Mouse (Mus musculus) embryonic facial prominence, embryonic 11.5 days (tissue): Measurements from ENCODE around the gene Atad3a. TPM values are rescaled to one million over a fixed set of nuclear protein-coding genes. Genes with fewer than 3 reads are reported as not detected.
"Not testable (repeated sequence)": the region's sequence is repeated elsewhere in the genome, so short reads cannot be mapped to it uniquely, and the experiment has no call there.

Experiments used
- ATAC-seq: fragments of 200-750 bp; cut with Nextera tagmentation; replicated peaks from 2 replicates; pipeline ENCODE4 v1.8.0; 2017; ENCODE audit warnings: low read depth; ENCODE audit not compliant: insufficient number of reproducible peaks, low FRiP score, low TSS enrichment
- DNase-seq: peaks from one replicate; pipeline ENCODE4 v3.0.0-alpha.2; 2015; ENCODE audit warnings: low spot score
- H3K27ac ChIP-seq: fragments of 300-500 bp; sonication (generic); replicated peaks from 2 replicates; pipeline ENCODE4 v1.5.1; 2014; ENCODE audit warnings: mild to moderate bottlenecking, low read depth, low read length, control low read depth
- H3K27me3 ChIP-seq: fragments of 300-500 bp; sonication (generic); 2 replicates; pipeline ENCODE4 v1.6.1; 2014; ENCODE audit warnings: mild to moderate bottlenecking, low read length, moderate library complexity, mixed read lengths; ENCODE audit not compliant: control insufficient read depth, insufficient read depth
- H3K36me3 ChIP-seq: fragments of 300-500 bp; sonication (generic); replicated peaks from 2 replicates; pipeline ENCODE4 v1.6.1; 2014; ENCODE audit warnings: low read depth, mild to moderate bottlenecking, low read length, moderate library complexity, mixed read lengths; ENCODE audit not compliant: control insufficient read depth, insufficient read depth
- H3K4me1 ChIP-seq: fragments of 300-500 bp; sonication (generic); 2 replicates; pipeline ENCODE4 v1.6.1; 2014; ENCODE audit warnings: low read length, mixed read lengths; ENCODE audit not compliant: control insufficient read depth, insufficient read depth
- H3K4me2 ChIP-seq: fragments of 300-500 bp; sonication (generic); 2 replicates; pipeline ENCODE4 v1.6.1; 2014; ENCODE audit warnings: low read depth, mild to moderate bottlenecking, control low read depth, low read length, moderate library complexity
- H3K4me3 ChIP-seq: fragments of 300-500 bp; sonication (generic); 2 replicates; pipeline ENCODE4 v1.5.1; 2014; ENCODE audit warnings: low read depth, low read length, control low read depth
- H3K9ac ChIP-seq: fragments of 300-500 bp; sonication (generic); replicated peaks from 2 replicates; pipeline ENCODE4 v1.6.1; 2014; ENCODE audit warnings: mild to moderate bottlenecking, control low read depth, low read length
- H3K9me3 ChIP-seq: fragments of 300-500 bp; sonication (generic); replicated peaks from 2 replicates; pipeline ENCODE4 v1.6.1; 2016; ENCODE audit warnings: mild to moderate bottlenecking, low read length, inconsistent platforms, mixed read lengths; ENCODE audit not compliant: control insufficient read depth
- WGBS: fragments of 180-500 bp; shearing (Covaris S2); extraction: QIAGEN DNeasy Blood & Tissue Kit; methylation state at CpG from one replicate; pipeline ENCODE4 v1.1.7; 2014; 5-methylcytosine and 5-hydroxymethylcytosine counted together
- polyA plus RNA-seq: library from polyadenylated mRNA; unstranded; fragments of >200 nt; fragmentation: Nextera tagmentation; extraction: Ambion mirVana; gene quantifications from 2 replicates; pipeline ENCODE4 v1.2.1, GENCODE M21; 2014

The Atad3a gene
- polyA plus RNA-seq, 1 experiment from 2014 or later = 79.0 TPM

- Histone ChIP-seq H3K36me3 (no peaks in the 10 kb centered on the region), H3K4me2 (no peak overlapping the region), H3K27me3 (no peaks in the 10 kb centered on the region), H3K27ac (no peak overlapping the region), H3K4me3 (no peak overlapping the region), H3K4me1 (no peaks in the 10 kb centered on the region), H3K9me3 (no peaks in the 10 kb centered on the region), H3K9ac (no peak overlapping the region)
- whole genome bisulfite sequencing = 68% methylated on average over 3 of the region's 3 CpGs
- ATAC-seq (no peak), DNase-seq (no peak)
These were observed 29.8 kb upstream of the Atad3a start for GRCm38 (mm10) chr4:155790650-155791161.

GRCm38 (mm10) chr4:155790021-155790489 is 29.2 kb upstream of the Atad3a start, which contains the start of gene Ankrd65:
Ankrd65 (plus strand) TSS chr4:155790439.
- Histone ChIP-seq H3K9ac (no peak within 1 kb of the TSS), H3K27me3 (no peaks in the 10 kb centered on the region), H3K27ac (no peak within 1 kb of the TSS), H3K4me2 (no peak within 1 kb of the TSS), H3K36me3 (no peaks in the 10 kb centered on the region), H3K9me3 (no peaks in the 10 kb centered on the region), H3K4me3 (no peak within 1 kb of the TSS), H3K4me1 (no peaks in the 10 kb centered on the region)
- DNase-seq (no peak), ATAC-seq (no peak)
- 75% methylated on average over 3 of the region's 3 CpGs for WGBS

GRCm38 (mm10) chr4:155788833-155789232 is 27.9 kb upstream of the Atad3a start:
- not testable (repeated sequence) for H3K36me3 ChIP-seq

GRCm38 (mm10) chr4:155788300-155788699 is 27.4 kb upstream of the Atad3a start:
- Histone ChIP-seq H3K36me3 (no peaks in the 10 kb centered on the region), H3K9ac (no peak overlapping the region), H3K27me3 (no peaks in the 10 kb centered on the region), H3K4me1 (no peaks in the 10 kb centered on the region), H3K4me2 (no peak overlapping the region), H3K4me3 (no peak overlapping the region), H3K27ac (no peak overlapping the region), H3K9me3 (no peaks in the 10 kb centered on the region)
- DNase-seq (no peak), ATAC-seq (no peak)
- 81% methylated on average over 3 of the region's 3 CpGs for WGBS

More at GRCm38 (mm10) chr4:155788833-155789232, 27.9 kb upstream of the Atad3a start:
- H3K4me3 ChIP-seq, H3K9ac ChIP-seq, H3K27me3 ChIP-seq, H3K27ac ChIP-seq, H3K4me1 ChIP-seq, DNase-seq, H3K9me3 ChIP-seq, H3K4me2 ChIP-seq, ATAC-seq: not testable (repeated sequence)
- WGBS = 76% methylated on average over 4 of the region's 4 CpGs

- Histone ChIP-seq H3K27me3 (no peaks in the 10 kb centered on the region), H3K9ac (no peak within 1 kb of the TSS), H3K4me2 (peak within 1 kb of the TSS; percentile 74), H3K9me3 (no peaks in the 10 kb centered on the region), H3K4me1 (no peaks in the 10 kb centered on the region), H3K27ac (no peak within 1 kb of the TSS), H3K4me3 (peak within 1 kb of the TSS; percentile 52; the same call in 1 of the 2 replicates), H3K36me3 (no peaks in the 10 kb centered on the region)
- no peak for DNase-seq
- no peak for ATAC-seq
- 61% methylated on average over 5 of the region's 5 CpGs for WGBS
These were observed 24.9 kb upstream of the Atad3a start, which contains the start of gene Tmem88b for GRCm38 (mm10) chr4:155785819-155786218. Tmem88b (minus strand) TSS chr4:155785874.

GRCm38 (mm10) chr4:155785246-155785645 is 24.4 kb upstream of the Atad3a start:
- H3K27me3 ChIP-seq = no peaks in the 10 kb centered on the region
- H3K4me1 ChIP-seq = no peaks in the 10 kb centered on the region
- no peaks in the 10 kb centered on the region for H3K9me3 ChIP-seq
- DNase-seq = no peak
- no peak overlapping the region for H3K9ac ChIP-seq
- no peak overlapping the region for H3K4me2 ChIP-seq
- no peak overlapping the region for H3K4me3 ChIP-seq
- H3K27ac ChIP-seq = no peak overlapping the region
- H3K36me3 ChIP-seq = no peaks in the 10 kb centered on the region
- 78% methylated on average over 10 of the region's 10 CpGs for WGBS
- no peak for ATAC-seq

- Histone ChIP-seq H3K4me3 (peak overlapping the region; percentile 52), H3K4me1 (no peaks in the 10 kb centered on the region), H3K27ac (peak overlapping the region; percentile 39), H3K9ac (peak overlapping the region; percentile 83), H3K36me3 (no peaks in the 10 kb centered on the region), H3K27me3 (no peaks in the 10 kb centered on the region), H3K4me2 (peak overlapping the region; percentile 74), H3K9me3 (no peaks in the 10 kb centered on the region)
- DNase-seq = peak; percentile 85
- WGBS = under 1% methylated on average over 52 of the region's 52 CpGs
- peak; percentile 74 for ATAC-seq
These were observed 23.3 kb upstream of the Atad3a start for GRCm38 (mm10) chr4:155784081-155784701.

- H3K9ac ChIP-seq = peak overlapping the region; percentile 83
- ATAC-seq = no peak
These were observed 22.7 kb upstream of the Atad3a start for GRCm38 (mm10) chr4:155783486-155784080.

More at GRCm38 (mm10) chr4:155783486-155784080, 22.7 kb upstream of the Atad3a start:
- no peaks in the 10 kb centered on the region for H3K27me3 ChIP-seq
- no peaks in the 10 kb centered on the region for H3K4me1 ChIP-seq
- no peak for DNase-seq
- H3K9me3 ChIP-seq = no peaks in the 10 kb centered on the region
- peak overlapping the region; percentile 52 for H3K4me3 ChIP-seq
- H3K27ac ChIP-seq = no peak overlapping the region
- H3K4me2 ChIP-seq = peak overlapping the region; percentile 74; the same call in 1 of the 2 replicates
- 41% methylated on average over 16 of the region's 16 CpGs for WGBS
- H3K36me3 ChIP-seq = no peaks in the 10 kb centered on the region
